Mouse (Mus musculus) thymus, adult 2 months (tissue): ENCODE data around the gene Ephb1.

Experiments
- CTCF ChIP-seq: fragments of 200-500 bp; IDR thresholded peaks from 2 replicates; pipeline ENCODE4 v1.5.1; 2012; ENCODE audit warnings: mild to moderate bottlenecking, control low read depth, low read length, moderate library complexity, borderline replicate concordance; ENCODE audit not compliant: control insufficient read depth, poor library complexity, insufficient read depth; ENCODE audit errors: extremely low read depth
- POLR2A ChIP-seq: fragments of 200-500 bp; IDR thresholded peaks from 2 replicates; pipeline ENCODE4 v1.6.1; 2012; ENCODE audit warnings: mild to moderate bottlenecking, low read length, control low read depth, moderate library complexity; ENCODE audit not compliant: control insufficient read depth, poor library complexity, insufficient read depth; ENCODE audit errors: extremely low read depth

- TF ChIP-seq POLR2A (no peak), CTCF (no peak)
These were observed 445.6 kb downstream of the Ephb1 start for GRCm38 (mm10) chr9:101908849-101909248.
